Mouse (Mus musculus): ENCODE data around the gene Vars. TPM values are rescaled to one million over a fixed set of nuclear protein-coding genes. Genes with fewer than 3 reads are reported as not detected.

Vars gene
- 74.0 and 84.2 TPM in 2 replicates for polyA plus RNA-seq (2015; fragmentation: Nextera tagmentation; extraction: Ambion mirVana)

DNA sequence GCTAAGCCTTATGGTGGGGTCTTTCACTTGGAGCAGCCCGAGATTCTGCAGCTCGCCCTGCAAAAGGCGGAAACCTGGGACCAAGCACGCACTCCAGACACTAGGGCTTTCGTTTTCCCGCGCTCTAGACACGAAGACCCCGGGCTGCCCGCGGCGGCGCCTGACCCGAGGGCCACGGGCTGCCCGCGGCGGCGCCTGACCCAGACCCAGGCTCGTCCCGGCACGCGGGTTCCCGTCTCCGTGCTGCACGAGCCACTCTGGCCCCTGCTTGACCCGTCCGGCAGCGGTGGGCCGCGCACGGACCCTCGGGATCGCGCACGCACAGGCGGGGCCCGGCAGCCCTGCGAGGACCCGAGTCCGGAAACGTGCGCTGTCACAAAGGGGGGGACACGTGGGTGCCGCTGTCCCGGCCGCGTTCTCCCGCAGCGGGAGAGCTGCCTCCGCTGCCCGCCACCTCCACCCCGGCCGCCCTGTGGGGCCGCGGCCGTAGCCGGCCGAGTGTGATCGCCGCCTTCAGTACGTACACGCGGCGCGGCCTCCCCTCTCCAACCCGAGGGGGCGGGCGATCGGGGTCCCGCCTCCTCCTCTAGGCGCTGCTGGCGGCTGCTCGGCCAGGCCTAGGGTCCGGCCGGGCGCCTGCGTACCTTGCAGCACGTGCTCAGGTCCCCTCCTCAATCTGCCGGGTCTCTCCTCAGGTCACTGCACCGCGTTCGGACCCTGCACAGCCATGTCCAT lies at the start of gene Vars:
TSS of gene Vars (plus strand) at position 271 of the 735 bp plus-strand sequence.
- H3K4me2 ChIP-seq (replicated peaks; ENCODE audit: low read depth): peak within 1 kb of the TSS; percentile 96
- peak within 1 kb of the TSS; percentile 68 for H3K4me3 ChIP-seq (ENCODE audit: low read depth, low read length)
- H3K9ac ChIP-seq (ENCODE audit: low read depth, low read length): peak within 1 kb of the TSS; percentile 76
- H3K4me1 ChIP-seq (replicated peaks; ENCODE audit: control insufficient read depth, insufficient read depth, low read length): peaks cover 8% of the 10 kb centered on the region; the same call in 1 of the 2 replicates
- no peaks in the 10 kb centered on the region for H3K9me3 ChIP-seq (ENCODE audit: control insufficient read depth)
- H3K27ac ChIP-seq (ENCODE audit: low read depth, low read length): peak within 1 kb of the TSS; percentile 93
- peak; percentile 1; the same call in 1 of the 2 replicates for TF ChIP-seq CTCF (IDR thresholded peaks at IDR 0.05; ENCODE audit: low read depth)
- WGBS: under 1% methylated on average over 67 of the region's 83 CpGs
- peaks cover 19% of the 10 kb centered on the region for H3K36me3 ChIP-seq (ENCODE audit: control insufficient read depth, insufficient read depth)
- no peaks in the 10 kb centered on the region for H3K27me3 ChIP-seq (replicated peaks; ENCODE audit: control insufficient read depth, insufficient read depth, low read length)
- peak; percentile 80 for ATAC-seq

GRCm38 (mm10) chr17:34951636-34952377 lies 49.0 kb upstream of the Vars start:
- Histone ChIP-seq H3K36me3 (ENCODE audit: control insufficient read depth, insufficient read depth) (0 out of 2 replicates have a peak, but pooled peaks cover 6% of the 10 kb centered on the region), H3K4me3 (ENCODE audit: low read depth, low read length) (peak overlapping the region; percentile 84), H3K4me1 (replicated peaks; ENCODE audit: control insufficient read depth, insufficient read depth, low read length) (no peaks in the 10 kb centered on the region; the same call in 1 of the 2 replicates), H3K27me3 (replicated peaks; ENCODE audit: control insufficient read depth, insufficient read depth, low read length) (no peaks in the 10 kb centered on the region), H3K9me3 (ENCODE audit: control insufficient read depth) (no peaks in the 10 kb centered on the region), H3K4me2 (replicated peaks; ENCODE audit: low read depth) (peak overlapping the region; percentile 75), H3K27ac (ENCODE audit: low read depth, low read length) (peak overlapping the region; percentile 88), H3K9ac (ENCODE audit: low read depth, low read length) (peak overlapping the region; percentile 79)
- under 1% methylated on average over 29 of the region's 29 CpGs for WGBS
- ATAC-seq: no peak
- no peak for TF ChIP-seq CTCF (IDR thresholded peaks at IDR 0.05; ENCODE audit: low read depth)

DNA sequence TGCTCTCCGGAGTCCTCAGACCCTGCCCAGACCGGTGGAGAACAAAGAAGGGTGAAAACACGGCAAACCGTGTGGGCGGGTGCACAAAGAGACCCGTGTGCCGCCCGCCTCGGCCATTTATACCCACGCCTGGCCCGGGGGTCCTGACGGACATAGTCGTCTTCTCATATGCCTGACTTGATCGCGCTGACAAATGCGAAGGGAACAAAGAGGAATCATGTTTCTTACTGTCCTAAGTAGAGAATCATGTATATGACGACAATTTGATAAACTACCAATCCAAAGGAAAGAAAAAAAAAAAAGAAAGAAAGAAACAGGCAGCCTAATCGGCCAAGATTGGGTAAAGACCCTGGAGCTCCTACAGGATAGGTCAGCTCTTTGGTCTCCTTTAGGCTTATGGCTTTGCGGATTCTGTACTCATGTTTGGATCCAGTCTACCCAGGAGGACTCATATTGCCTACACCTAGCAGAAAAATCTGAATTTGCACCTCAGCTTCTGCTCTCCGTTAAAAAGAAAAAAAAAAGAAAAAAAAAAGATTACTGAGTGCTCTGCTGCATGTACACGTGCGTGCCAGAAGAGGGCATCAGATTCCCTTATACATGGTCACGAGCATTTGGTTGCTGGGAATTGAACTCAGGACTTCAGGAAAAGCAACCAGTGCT lies 48.3 kb upstream of the Vars start:
- under 1% methylated on average over 23 of the region's 23 CpGs for WGBS
- Histone ChIP-seq H3K4me3 (ENCODE audit: low read depth, low read length) (peak overlapping the region; percentile 84), H3K9ac (ENCODE audit: low read depth, low read length) (peak overlapping the region; percentile 79), H3K4me2 (replicated peaks; ENCODE audit: low read depth) (peak overlapping the region; percentile 75), H3K4me1 (replicated peaks; ENCODE audit: control insufficient read depth, insufficient read depth, low read length) (no peaks in the 10 kb centered on the region; the same call in 1 of the 2 replicates), H3K27me3 (replicated peaks; ENCODE audit: control insufficient read depth, insufficient read depth, low read length) (no peaks in the 10 kb centered on the region), H3K9me3 (ENCODE audit: control insufficient read depth) (no peaks in the 10 kb centered on the region), H3K27ac (ENCODE audit: low read depth, low read length) (peak overlapping the region; percentile 88), H3K36me3 (ENCODE audit: control insufficient read depth, insufficient read depth) (0 out of 2 replicates have a peak, but pooled peaks cover 6% of the 10 kb centered on the region)
- TF ChIP-seq CTCF (IDR thresholded peaks at IDR 0.05; ENCODE audit: low read depth): peak; percentile 78
- ATAC-seq: peak; percentile 48

- Histone ChIP-seq H3K9ac (ENCODE audit: low read depth, low read length) (no peak overlapping the region), H3K36me3 (ENCODE audit: control insufficient read depth, insufficient read depth) (0 out of 2 replicates have a peak, but pooled peaks cover 6% of the 10 kb centered on the region), H3K9me3 (ENCODE audit: control insufficient read depth) (no peaks in the 10 kb centered on the region), H3K27ac (ENCODE audit: low read depth, low read length) (no peak overlapping the region), H3K27me3 (replicated peaks; ENCODE audit: control insufficient read depth, insufficient read depth, low read length) (no peaks in the 10 kb centered on the region), H3K4me1 (replicated peaks; ENCODE audit: control insufficient read depth, insufficient read depth, low read length) (no peaks in the 10 kb centered on the region; the same call in 1 of the 2 replicates), H3K4me2 (replicated peaks; ENCODE audit: low read depth) (peak overlapping the region; percentile 75; the same call in 1 of the 2 replicates), H3K4me3 (ENCODE audit: low read depth, low read length) (no peak overlapping the region)
- 79% methylated on average over 3 of the region's 3 CpGs for WGBS
- TF ChIP-seq CTCF (IDR thresholded peaks at IDR 0.05; ENCODE audit: low read depth): no peak
- no peak for ATAC-seq
These were observed 47.5 kb upstream of the Vars start for GRCm38 (mm10) chr17:34953258-34953657.

GRCm38 (mm10) chr17:34953904-34954303 lies 46.9 kb upstream of the Vars start:
- 90% methylated on average over 4 of the region's 4 CpGs for WGBS

More at GRCm38 (mm10) chr17:34953904-34954303, 46.9 kb upstream of the Vars start:
- Histone ChIP-seq H3K9me3 (ENCODE audit: control insufficient read depth) (no peaks in the 10 kb centered on the region), H3K4me3 (ENCODE audit: low read depth, low read length) (no peak overlapping the region), H3K4me1 (replicated peaks; ENCODE audit: control insufficient read depth, insufficient read depth, low read length) (no peaks in the 10 kb centered on the region; the same call in 1 of the 2 replicates), H3K4me2 (replicated peaks; ENCODE audit: low read depth) (no peak overlapping the region), H3K27ac (ENCODE audit: low read depth, low read length) (no peak overlapping the region), H3K27me3 (replicated peaks; ENCODE audit: control insufficient read depth, insufficient read depth, low read length) (no peaks in the 10 kb centered on the region), H3K36me3 (ENCODE audit: control insufficient read depth, insufficient read depth) (0 out of 2 replicates have a peak, but pooled peaks cover 6% of the 10 kb centered on the region), H3K9ac (ENCODE audit: low read depth, low read length) (no peak overlapping the region)
- TF ChIP-seq CTCF (IDR thresholded peaks at IDR 0.05; ENCODE audit: low read depth): no peak
- no peak for ATAC-seq

Data from intestine, postnatal 0 days (tissue).